Mouse (Mus musculus): ENCODE measurements around the gene Btn2a2.

Gene Btn2a2

GRCm38 (mm10) chr13:23485271-23485670 is 3.4 kb downstream of the Btn2a2 start:
- TF ChIP-seq GATA4 (IDR thresholded peaks at IDR 0.05; ENCODE audit: insufficient replicate concordance, low read length), result no peak

GRCm38 (mm10) chr13:23483153-23483552 is 5.5 kb downstream of the Btn2a2 start:
- TF ChIP-seq GATA4 (IDR thresholded peaks at IDR 0.05; ENCODE audit: insufficient replicate concordance, low read length), result no peak

- no peak for TF ChIP-seq GATA4 (IDR thresholded peaks at IDR 0.05; ENCODE audit: insufficient replicate concordance, low read length)
These were observed 13.0 kb downstream of the Btn2a2 start for GRCm38 (mm10) chr13:23475658-23476057.

GRCm38 (mm10) chr13:23466911-23467310 is 21.7 kb downstream of the Btn2a2 start:
- TF ChIP-seq GATA4 (IDR thresholded peaks at IDR 0.05; ENCODE audit: insufficient replicate concordance, low read length), result no peak

GRCm38 (mm10) chr13:23466306-23466705 is 22.4 kb downstream of the Btn2a2 start:
- TF ChIP-seq GATA4 (IDR thresholded peaks at IDR 0.05; ENCODE audit: insufficient replicate concordance, low read length), result no peak

- TF ChIP-seq GATA4 (IDR thresholded peaks at IDR 0.05; ENCODE audit: insufficient replicate concordance, low read length), result no peak
These were observed 23.0 kb downstream of the Btn2a2 start, which contains the start of gene Btn1a1 for GRCm38 (mm10) chr13:23465600-23466109. TSS of gene Btn1a1 (minus strand) at chr13:23465901.

- no peak for TF ChIP-seq GATA4 (IDR thresholded peaks at IDR 0.05; ENCODE audit: insufficient replicate concordance, low read length)
These were observed 23.8 kb downstream of the Btn2a2 start for GRCm38 (mm10) chr13:23464841-23465366.

GRCm38 (mm10) chr13:23464224-23464637 is 24.4 kb downstream of the Btn2a2 start:
- TF ChIP-seq GATA4 (IDR thresholded peaks at IDR 0.05; ENCODE audit: insufficient replicate concordance, low read length), result no peak

- 0 out of 2 replicates have a peak, but pooled peaks have one; percentile 30 for TF ChIP-seq GATA4 (IDR thresholded peaks at IDR 0.05; ENCODE audit: insufficient replicate concordance, low read length)
These were observed 25.1 kb downstream of the Btn2a2 start for GRCm38 (mm10) chr13:23463381-23464223.

- no peak for TF ChIP-seq GATA4 (IDR thresholded peaks at IDR 0.05; ENCODE audit: insufficient replicate concordance, low read length)
These were observed 26.0 kb downstream of the Btn2a2 start for GRCm38 (mm10) chr13:23462669-23463068.

GRCm38 (mm10) chr13:23462063-23462462 is 26.6 kb downstream of the Btn2a2 start:
- TF ChIP-seq GATA4 (IDR thresholded peaks at IDR 0.05; ENCODE audit: insufficient replicate concordance, low read length), result no peak

GRCm38 (mm10) chr13:23459264-23459846 is 29.3 kb downstream of the Btn2a2 start:
- no peak for TF ChIP-seq GATA4 (IDR thresholded peaks at IDR 0.05; ENCODE audit: insufficient replicate concordance, low read length)

GRCm38 (mm10) chr13:23453926-23454325 is 34.7 kb downstream of the Btn2a2 start:
- no peak for TF ChIP-seq GATA4 (IDR thresholded peaks at IDR 0.05; ENCODE audit: insufficient replicate concordance, low read length)

GRCm38 (mm10) chr13:23453362-23453862 is 35.2 kb downstream of the Btn2a2 start:
- 0 out of 2 replicates have a peak, but pooled peaks have one; percentile 32 for TF ChIP-seq GATA4 (IDR thresholded peaks at IDR 0.05; ENCODE audit: insufficient replicate concordance, low read length)

- TF ChIP-seq GATA4 (IDR thresholded peaks at IDR 0.05; ENCODE audit: insufficient replicate concordance, low read length), result 0 out of 2 replicates have a peak, but pooled peaks have one; percentile 6
These were observed 38.3 kb downstream of the Btn2a2 start for GRCm38 (mm10) chr13:23450398-23450797.

Measured in liver, adult (tissue).